Mouse (Mus musculus) C2C12 (cell line): Measurements from ENCODE around the gene Nepro. TPM values are rescaled to one million over a fixed set of nuclear protein-coding genes. Genes with fewer than 3 reads are reported as not detected.

ENCODE experiments used
- H3K27me3 ChIP-seq: one replicate; pipeline ENCODE4 v1.6.1; 2011; ENCODE audit not compliant: control insufficient read depth, insufficient read depth, insufficient read length
- H3K36me3 ChIP-seq: one replicate; pipeline ENCODE4 v1.6.1; 2011; ENCODE audit not compliant: control insufficient read depth, insufficient read depth
- H3K4me3 ChIP-seq: one replicate; pipeline ENCODE4 v1.5.1; 2011; ENCODE audit warnings: mild to moderate bottlenecking, control low read depth; ENCODE audit not compliant: poor library complexity, insufficient read depth, severe bottlenecking
- H3K79me2 ChIP-seq: one replicate; pipeline ENCODE4 v1.6.1; 2011; ENCODE audit not compliant: control insufficient read depth, insufficient read depth
- H3K79me3 ChIP-seq: one replicate; pipeline ENCODE4 v1.6.1; 2011; ENCODE audit warnings: low read depth, control low read depth
- H3ac ChIP-seq: one replicate; pipeline ENCODE3; 2011; ENCODE audit warnings: low read depth; ENCODE audit not compliant: control insufficient read depth, insufficient read length
- CEBPB ChIP-seq: IDR thresholded peaks from one replicate; pipeline ENCODE4 v1.6.1; 2011; ENCODE audit warnings: low read depth, mild to moderate bottlenecking, control low read depth, moderate library complexity
- CTCF ChIP-seq: IDR thresholded peaks from one replicate; pipeline ENCODE4 v1.5.1; 2011; ENCODE audit not compliant: control insufficient read depth, insufficient read depth, insufficient read length
- FOSL1 ChIP-seq: IDR thresholded peaks from one replicate; pipeline ENCODE4 v1.8.0; 2011; ENCODE audit warnings: mild to moderate bottlenecking, low read length; ENCODE audit not compliant: poor library complexity, insufficient read depth, severe bottlenecking
- MAX ChIP-seq: IDR thresholded peaks from one replicate; pipeline ENCODE4 v1.6.1; 2011; ENCODE audit warnings: mild to moderate bottlenecking, control low read depth
- MYOD1 ChIP-seq: IDR thresholded peaks from one replicate; pipeline ENCODE4 v1.6.1; 2011; ENCODE audit warnings: low read depth; ENCODE audit not compliant: control insufficient read depth, insufficient read length
- MYOG ChIP-seq: IDR thresholded peaks from one replicate; pipeline ENCODE4 v1.6.1; 2011; ENCODE audit not compliant: control insufficient read depth, insufficient read length; ENCODE audit errors: extremely low read depth
- USF1 ChIP-seq: IDR thresholded peaks from one replicate; pipeline ENCODE4 v1.6.1; 2011; ENCODE audit warnings: low read depth, mild to moderate bottlenecking, control low read depth, moderate library complexity
- polyA plus RNA-seq: library from polyadenylated mRNA; unstranded; fragments of >200 nt; fragmentation: generic; extraction: Trizol; gene quantifications from one replicate; pipeline ENCODE4 v1.2.1, GENCODE M21; 2012; ENCODE audit warnings: missing spikeins

Nepro gene
- polyA plus RNA-seq, 1 experiment, result 11.0 TPM

GRCm38 (mm10) chr16:44691066-44691465 lies 33.0 kb upstream of the Nepro start:
- no peaks in the 10 kb centered on the region for H3K36me3 ChIP-seq
- no peak overlapping the region for H3ac ChIP-seq
- TF ChIP-seq USF1 (no peak), MAX (no peak), MYOD1 (no peak), MYOG (no peak), FOSL1 (no peak), CTCF (no peak), CEBPB (no peak)
- H3K79me3 ChIP-seq, result no peaks in the 10 kb centered on the region
- H3K27me3 ChIP-seq, result no peaks in the 10 kb centered on the region
- no peaks in the 10 kb centered on the region for H3K79me2 ChIP-seq
- H3K4me3 ChIP-seq, result no peak overlapping the region

- H3K27me3 ChIP-seq, result no peaks in the 10 kb centered on the region
- no peak overlapping the region for H3K4me3 ChIP-seq
- H3K36me3 ChIP-seq, result no peaks in the 10 kb centered on the region
- H3ac ChIP-seq, result no peak overlapping the region
- no peaks in the 10 kb centered on the region for H3K79me3 ChIP-seq
- TF ChIP-seq MYOD1 (no peak), CTCF (no peak), MYOG (no peak), USF1 (no peak), MAX (no peak)
- H3K79me2 ChIP-seq, result no peaks in the 10 kb centered on the region
Observed at GRCm38 (mm10) chr16:44691561-44692141, 32.5 kb upstream of the Nepro start.

GRCm38 (mm10) chr16:44692541-44692940 lies 31.6 kb upstream of the Nepro start:
- H3K4me3 ChIP-seq, result no peak overlapping the region
- H3K36me3 ChIP-seq, result no peaks in the 10 kb centered on the region
- no peak for TF ChIP-seq USF1
- no peak for TF ChIP-seq CTCF
- TF ChIP-seq MAX, result no peak
- no peak for TF ChIP-seq FOSL1
- TF ChIP-seq MYOD1, result no peak
- no peak for TF ChIP-seq CEBPB
- TF ChIP-seq MYOG, result no peak
- no peaks in the 10 kb centered on the region for H3K79me2 ChIP-seq
- H3K79me3 ChIP-seq, result no peaks in the 10 kb centered on the region
- no peak overlapping the region for H3ac ChIP-seq
- H3K27me3 ChIP-seq, result no peaks in the 10 kb centered on the region

- Histone ChIP-seq H3K27me3 (no peaks in the 10 kb centered on the region), H3ac (no peak overlapping the region), H3K36me3 (no peaks in the 10 kb centered on the region), H3K4me3 (no peak overlapping the region), H3K79me3 (no peaks in the 10 kb centered on the region), H3K79me2 (no peaks in the 10 kb centered on the region)
- TF ChIP-seq MYOG, result no peak
- TF ChIP-seq USF1, result no peak
- no peak for TF ChIP-seq CEBPB
- TF ChIP-seq FOSL1, result no peak
- no peak for TF ChIP-seq MAX
- no peak for TF ChIP-seq CTCF
- no peak for TF ChIP-seq MYOD1
Observed at GRCm38 (mm10) chr16:44693695-44694094, 30.4 kb upstream of the Nepro start.

- H3ac ChIP-seq, result no peak overlapping the region
- H3K79me2 ChIP-seq, result no peaks in the 10 kb centered on the region
- no peaks in the 10 kb centered on the region for H3K27me3 ChIP-seq
- no peaks in the 10 kb centered on the region for H3K79me3 ChIP-seq
- H3K4me3 ChIP-seq, result no peak overlapping the region
- TF ChIP-seq MYOG (no peak), FOSL1 (no peak), CTCF (no peak), MAX (no peak), MYOD1 (no peak), USF1 (no peak), CEBPB (no peak)
- no peaks in the 10 kb centered on the region for H3K36me3 ChIP-seq
Observed at GRCm38 (mm10) chr16:44695214-44695858, 28.8 kb upstream of the Nepro start.

- Histone ChIP-seq H3K79me2 (no peaks in the 10 kb centered on the region), H3K27me3 (no peaks in the 10 kb centered on the region), H3K79me3 (no peaks in the 10 kb centered on the region), H3ac (no peak overlapping the region), H3K36me3 (no peaks in the 10 kb centered on the region), H3K4me3 (no peak overlapping the region)
- TF ChIP-seq FOSL1 (no peak), USF1 (no peak), MYOD1 (no peak), CEBPB (no peak), CTCF (no peak), MYOG (no peak), MAX (no peak)
Observed at GRCm38 (mm10) chr16:44695859-44696620, 28.1 kb upstream of the Nepro start.
